Mouse (Mus musculus): ENCODE measurements around the gene Prpf3. TPM values are rescaled to one million over a fixed set of nuclear protein-coding genes. Genes with fewer than 3 reads are reported as not detected.
"Not testable (repeated sequence)": the region's sequence is repeated elsewhere in the genome, so short reads cannot be mapped to it uniquely, and the experiment has no call there.

Prpf3 gene
- polyA plus RNA-seq, 1 experiment: 26.7 TPM

DNA sequence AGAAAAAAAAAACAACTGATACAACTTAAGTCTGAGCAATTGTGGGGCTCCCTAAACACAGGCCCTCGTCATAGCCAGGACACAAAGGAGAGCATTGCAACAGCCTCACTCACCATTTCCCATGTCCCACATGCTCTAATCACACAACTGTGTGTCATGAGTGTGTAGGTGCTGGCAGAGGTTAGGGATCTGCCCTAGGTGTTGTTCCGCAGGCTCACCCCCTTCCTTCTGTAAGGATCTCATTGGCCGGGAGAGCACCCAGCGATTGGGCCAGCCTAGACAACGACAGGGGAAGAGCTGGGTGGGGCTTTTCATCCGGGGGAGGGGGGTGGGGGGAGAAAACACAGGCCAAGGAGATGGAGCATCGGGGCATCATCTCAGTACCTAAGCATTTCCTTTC, 7.9 kb upstream of the Prpf3 start:
- no peaks in the 10 kb centered on the region for H3K79me3 ChIP-seq (ENCODE audit: low read depth)
- no peak overlapping the region for H3ac ChIP-seq (ENCODE audit: control insufficient read depth, insufficient read length, low read depth)
- TF ChIP-seq CEBPB (IDR thresholded peaks at IDR 0.05; ENCODE audit: low read depth) (no peak), MAX (IDR thresholded peaks at IDR 0.05) (no peak), MYOD1 (IDR thresholded peaks at IDR 0.05; ENCODE audit: control insufficient read depth, insufficient read length, low read depth) (no peak)

DNA sequence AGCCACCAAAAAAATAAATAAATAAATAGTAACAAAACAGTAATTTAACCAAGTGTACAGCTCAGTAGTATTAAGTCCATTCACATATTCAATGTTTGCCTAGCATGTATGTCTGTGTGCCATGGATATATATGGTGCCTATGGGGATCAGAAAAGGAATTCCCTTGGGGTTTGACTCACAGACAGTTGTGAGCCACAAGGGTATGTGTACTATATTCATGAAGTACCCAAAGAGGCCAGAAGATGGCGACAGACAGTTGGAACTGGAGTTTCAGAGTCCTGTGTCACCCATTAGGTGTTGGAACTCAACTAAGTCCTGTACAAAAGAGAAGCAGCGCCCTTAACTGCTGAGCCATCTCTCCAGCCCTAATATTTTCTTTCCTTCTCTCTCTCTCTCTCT, 6.1 kb upstream of the Prpf3 start:
- no peaks in the 10 kb centered on the region for H3K79me3 ChIP-seq (ENCODE audit: low read depth)
- H3K4me3 ChIP-seq (ENCODE audit: insufficient read depth, poor library complexity, severe bottlenecking): no peak overlapping the region
- no peak overlapping the region for H3ac ChIP-seq (ENCODE audit: control insufficient read depth, insufficient read length, low read depth)
- H3K36me3 ChIP-seq (ENCODE audit: control insufficient read depth, insufficient read depth): peaks cover 9% of the 10 kb centered on the region
- TF ChIP-seq CEBPB (IDR thresholded peaks at IDR 0.05; ENCODE audit: low read depth) (no peak), FOSL1 (IDR thresholded peaks at IDR 0.05; ENCODE audit: insufficient read depth, low read length, poor library complexity, severe bottlenecking) (no peak), MYOD1 (IDR thresholded peaks at IDR 0.05; ENCODE audit: control insufficient read depth, insufficient read length, low read depth) (no peak), MYOG (IDR thresholded peaks at IDR 0.05; ENCODE audit: control insufficient read depth, extremely low read depth, insufficient read length) (no peak), MAX (IDR thresholded peaks at IDR 0.05) (no peak), USF1 (IDR thresholded peaks at IDR 0.05; ENCODE audit: low read depth) (no peak), CTCF (IDR thresholded peaks at IDR 0.05; ENCODE audit: control insufficient read depth, insufficient read depth, insufficient read length) (no peak)
- no peaks in the 10 kb centered on the region for H3K27me3 ChIP-seq (ENCODE audit: control insufficient read depth, insufficient read depth, insufficient read length)
- H3K79me2 ChIP-seq (ENCODE audit: control insufficient read depth, insufficient read depth): no peaks in the 10 kb centered on the region

More for the DNA sequence above, 7.9 kb upstream of the Prpf3 start:
- H3K79me2 ChIP-seq (ENCODE audit: control insufficient read depth, insufficient read depth): peaks cover 12% of the 10 kb centered on the region
- H3K4me3 ChIP-seq (ENCODE audit: insufficient read depth, poor library complexity, severe bottlenecking): no peak overlapping the region
- peaks cover 9% of the 10 kb centered on the region for H3K36me3 ChIP-seq (ENCODE audit: control insufficient read depth, insufficient read depth)
- H3K27me3 ChIP-seq (ENCODE audit: control insufficient read depth, insufficient read depth, insufficient read length): no peaks in the 10 kb centered on the region

DNA sequence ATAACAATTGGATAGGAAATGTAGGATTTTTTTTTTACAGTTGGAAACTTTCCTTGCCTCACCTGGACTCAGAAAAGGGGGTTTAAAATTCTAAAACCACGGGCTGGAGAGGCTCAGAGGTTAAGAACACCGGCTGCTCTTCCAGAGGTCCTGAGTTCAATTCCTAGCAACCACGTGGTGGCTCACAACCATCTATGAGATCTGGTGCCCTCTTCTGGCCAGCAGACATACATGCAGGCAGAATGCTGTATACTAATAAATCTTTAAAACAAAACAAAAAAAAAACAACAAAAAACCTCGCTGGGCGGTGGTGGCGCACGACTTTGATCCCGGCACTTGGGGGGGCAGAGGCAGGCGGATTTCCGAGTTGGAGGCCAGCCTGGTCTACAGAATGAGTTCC, 5.5 kb upstream of the Prpf3 start:
- no peak overlapping the region for H3ac ChIP-seq (ENCODE audit: control insufficient read depth, insufficient read length, low read depth)
- TF ChIP-seq MAX (IDR thresholded peaks at IDR 0.05) (no peak), MYOG (IDR thresholded peaks at IDR 0.05; ENCODE audit: control insufficient read depth, extremely low read depth, insufficient read length) (no peak), CTCF (IDR thresholded peaks at IDR 0.05; ENCODE audit: control insufficient read depth, insufficient read depth, insufficient read length) (no peak), CEBPB (IDR thresholded peaks at IDR 0.05; ENCODE audit: low read depth) (no peak), USF1 (IDR thresholded peaks at IDR 0.05; ENCODE audit: low read depth) (no peak), MYOD1 (IDR thresholded peaks at IDR 0.05; ENCODE audit: control insufficient read depth, insufficient read length, low read depth) (no peak), FOSL1 (IDR thresholded peaks at IDR 0.05; ENCODE audit: insufficient read depth, low read length, poor library complexity, severe bottlenecking) (no peak)
- no peak overlapping the region for H3K4me3 ChIP-seq (ENCODE audit: insufficient read depth, poor library complexity, severe bottlenecking)
- no peaks in the 10 kb centered on the region for H3K27me3 ChIP-seq (ENCODE audit: control insufficient read depth, insufficient read depth, insufficient read length)
- peaks cover 6% of the 10 kb centered on the region for H3K36me3 ChIP-seq (ENCODE audit: control insufficient read depth, insufficient read depth)
- no peaks in the 10 kb centered on the region for H3K79me2 ChIP-seq (ENCODE audit: control insufficient read depth, insufficient read depth)
- no peaks in the 10 kb centered on the region for H3K79me3 ChIP-seq (ENCODE audit: low read depth)

DNA sequence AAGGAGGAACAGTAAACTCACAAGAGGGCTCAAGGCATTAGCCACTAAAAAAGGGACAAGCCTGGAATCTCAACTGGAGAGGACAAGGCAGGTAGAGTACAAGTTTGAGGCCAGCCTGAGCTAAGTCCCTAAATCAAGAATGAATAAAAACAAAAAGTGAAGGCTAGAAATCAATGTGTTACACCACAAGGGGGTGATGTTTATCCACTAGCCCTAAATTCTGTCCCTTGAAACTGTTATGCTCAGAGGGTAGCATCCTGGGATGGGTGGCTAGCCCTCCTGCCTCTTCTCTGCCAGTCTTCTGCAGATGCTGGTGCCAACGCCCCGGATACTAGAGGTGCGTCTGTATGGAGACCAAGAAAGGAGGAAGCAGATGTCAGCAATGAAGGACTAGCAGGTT, 4.6 kb upstream of the Prpf3 start:
- no peak for TF ChIP-seq USF1 (IDR thresholded peaks at IDR 0.05; ENCODE audit: low read depth)
- no peak for TF ChIP-seq CTCF (IDR thresholded peaks at IDR 0.05; ENCODE audit: control insufficient read depth, insufficient read depth, insufficient read length)
- no peak for TF ChIP-seq MAX (IDR thresholded peaks at IDR 0.05)
- TF ChIP-seq MYOG (IDR thresholded peaks at IDR 0.05; ENCODE audit: control insufficient read depth, extremely low read depth, insufficient read length): no peak
- no peak for TF ChIP-seq CEBPB (IDR thresholded peaks at IDR 0.05; ENCODE audit: low read depth)
- no peak for TF ChIP-seq FOSL1 (IDR thresholded peaks at IDR 0.05; ENCODE audit: insufficient read depth, low read length, poor library complexity, severe bottlenecking)
- no peak for TF ChIP-seq MYOD1 (IDR thresholded peaks at IDR 0.05; ENCODE audit: control insufficient read depth, insufficient read length, low read depth)
- H3K79me2 ChIP-seq (ENCODE audit: control insufficient read depth, insufficient read depth): peaks cover 3% of the 10 kb centered on the region
- no peak overlapping the region for H3ac ChIP-seq (ENCODE audit: control insufficient read depth, insufficient read length, low read depth)
- no peaks in the 10 kb centered on the region for H3K27me3 ChIP-seq (ENCODE audit: control insufficient read depth, insufficient read depth, insufficient read length)
- H3K79me3 ChIP-seq (ENCODE audit: low read depth): no peaks in the 10 kb centered on the region
- H3K4me3 ChIP-seq (ENCODE audit: insufficient read depth, poor library complexity, severe bottlenecking): no peak overlapping the region
- peaks cover 4% of the 10 kb centered on the region for H3K36me3 ChIP-seq (ENCODE audit: control insufficient read depth, insufficient read depth)

DNA sequence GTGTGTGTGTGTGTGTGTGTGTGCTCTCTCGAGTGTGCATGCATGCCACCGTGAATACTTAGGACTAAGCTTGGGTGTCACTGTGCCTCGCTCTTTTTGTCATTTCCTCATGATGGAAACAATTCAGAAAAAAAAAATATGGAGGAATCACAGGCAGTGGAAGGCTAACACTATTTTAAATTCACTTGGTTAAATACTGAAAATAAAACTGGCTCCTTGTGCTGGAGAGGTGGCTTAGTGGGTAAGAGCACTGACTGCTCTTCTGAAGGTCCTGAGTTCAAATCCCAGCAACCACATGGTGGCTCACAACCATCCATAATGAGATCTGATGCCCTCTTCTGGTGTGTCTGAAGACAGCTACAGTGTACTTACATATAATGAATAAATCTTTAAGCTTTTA, 2.6 kb upstream of the Prpf3 start:
- H3K79me2 ChIP-seq (ENCODE audit: control insufficient read depth, insufficient read depth): peaks cover 23% of the 10 kb centered on the region
- not testable (repeated sequence) for H3K27me3 ChIP-seq (ENCODE audit: control insufficient read depth, insufficient read depth, insufficient read length); H3K4me3 ChIP-seq (ENCODE audit: insufficient read depth, poor library complexity, severe bottlenecking); H3K36me3 ChIP-seq (ENCODE audit: control insufficient read depth, insufficient read depth); H3ac ChIP-seq (ENCODE audit: control insufficient read depth, insufficient read length, low read depth)
- H3K79me3 ChIP-seq (ENCODE audit: low read depth): peaks cover 17% of the 10 kb centered on the region

DNA sequence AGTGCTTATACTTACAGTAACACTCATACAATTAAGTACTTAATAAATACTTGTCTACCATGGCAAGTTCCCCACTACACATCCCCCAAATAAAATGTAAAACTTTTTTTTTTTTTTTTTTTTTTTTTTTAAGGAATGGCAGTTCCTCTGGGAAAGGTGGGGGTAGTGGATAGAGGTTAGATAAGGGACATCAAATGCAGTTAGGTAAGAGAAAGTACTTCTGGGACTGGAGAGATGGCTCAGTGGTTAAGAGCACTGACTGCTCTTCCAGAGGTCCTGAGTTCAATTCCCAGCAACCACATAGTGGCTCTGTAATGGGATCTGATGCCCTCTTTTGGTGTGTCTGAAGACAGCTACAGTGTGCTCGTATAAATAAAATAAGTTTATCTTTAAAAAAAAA, 1.4 kb upstream of the Prpf3 start:
- H3K79me2 ChIP-seq (ENCODE audit: control insufficient read depth, insufficient read depth): peaks cover 28% of the 10 kb centered on the region
- H3K27me3 ChIP-seq (ENCODE audit: control insufficient read depth, insufficient read depth, insufficient read length); H3K4me3 ChIP-seq (ENCODE audit: insufficient read depth, poor library complexity, severe bottlenecking); H3ac ChIP-seq (ENCODE audit: control insufficient read depth, insufficient read length, low read depth): not testable (repeated sequence)
- H3K36me3 ChIP-seq (ENCODE audit: control insufficient read depth, insufficient read depth): peaks cover 17% of the 10 kb centered on the region
- H3K79me3 ChIP-seq (ENCODE audit: low read depth): peaks cover 20% of the 10 kb centered on the region
